Mouse (Mus musculus): Measurements from ENCODE around the gene Gtf3c1.
"Not testable (repeated sequence)": the region's sequence is repeated elsewhere in the genome, so short reads cannot be mapped to it uniquely, and the experiment has no call there.

Gene Gtf3c1

GRCm38 (mm10) chr7:125707593-125708022 lies at the start of gene Gtf3c1, which contains the start of gene D430042O09Rik:
TSS of gene Gtf3c1 (minus strand) at chr7:125707780.
TSS of gene D430042O09Rik (plus strand) at chr7:125707888.
- DNase-seq, result peak; percentile 100

- DNase-seq, result no peak
Observed at GRCm38 (mm10) chr7:125756806-125757205, 49.2 kb upstream of the Gtf3c1 start.

- no peak for DNase-seq
Observed at GRCm38 (mm10) chr7:125753326-125753715, 45.7 kb upstream of the Gtf3c1 start.

GRCm38 (mm10) chr7:125752699-125753325 lies 45.2 kb upstream of the Gtf3c1 start:
- no peak for DNase-seq

- no peak for DNase-seq
Observed at GRCm38 (mm10) chr7:125748186-125748585, 40.6 kb upstream of the Gtf3c1 start.

GRCm38 (mm10) chr7:125747316-125747690 lies 39.7 kb upstream of the Gtf3c1 start:
- no peak for DNase-seq

GRCm38 (mm10) chr7:125746621-125747315 lies 39.2 kb upstream of the Gtf3c1 start:
- no peak for DNase-seq

GRCm38 (mm10) chr7:125744774-125745173 lies 37.2 kb upstream of the Gtf3c1 start:
- no peak for DNase-seq

- DNase-seq, result no peak
Observed at GRCm38 (mm10) chr7:125741271-125741703, 33.7 kb upstream of the Gtf3c1 start.

- DNase-seq, result no peak
Observed at GRCm38 (mm10) chr7:125740521-125740920, 32.9 kb upstream of the Gtf3c1 start.

GRCm38 (mm10) chr7:125736366-125737015 lies 28.9 kb upstream of the Gtf3c1 start:
- DNase-seq, result no peak

GRCm38 (mm10) chr7:125733791-125734190 lies 26.2 kb upstream of the Gtf3c1 start:
- DNase-seq, result no peak

GRCm38 (mm10) chr7:125731679-125732078 lies 24.1 kb upstream of the Gtf3c1 start:
- no peak for DNase-seq

- DNase-seq, result peak; percentile 90
Observed at GRCm38 (mm10) chr7:125723189-125723972, 15.8 kb upstream of the Gtf3c1 start.

GRCm38 (mm10) chr7:125722127-125722526 lies 14.5 kb upstream of the Gtf3c1 start:
- DNase-seq, result no peak

- DNase-seq, result no peak
Observed at GRCm38 (mm10) chr7:125721033-125721432, 13.5 kb upstream of the Gtf3c1 start.

- no peak for DNase-seq
Observed at GRCm38 (mm10) chr7:125720370-125720769, 12.8 kb upstream of the Gtf3c1 start.

- no peak for DNase-seq
Observed at GRCm38 (mm10) chr7:125717612-125718011, 10.0 kb upstream of the Gtf3c1 start.

GRCm38 (mm10) chr7:125716724-125717123 lies 9.1 kb upstream of the Gtf3c1 start:
- no peak for DNase-seq

- no peak for DNase-seq
Observed at GRCm38 (mm10) chr7:125714803-125715202, 7.2 kb upstream of the Gtf3c1 start.

GRCm38 (mm10) chr7:125713542-125714055 lies 6.0 kb upstream of the Gtf3c1 start:
- DNase-seq, result not testable (repeated sequence)

GRCm38 (mm10) chr7:125708100-125708499 lies 520 bp upstream of the Gtf3c1 start:
- no peak for DNase-seq

GRCm38 (mm10) chr7:125707186-125707585 lies 394 bp downstream of the Gtf3c1 start:
- no peak for DNase-seq
